Comparison of ENCODE assay signal across 8 mouse cellular contexts in the genomic region with DNA sequence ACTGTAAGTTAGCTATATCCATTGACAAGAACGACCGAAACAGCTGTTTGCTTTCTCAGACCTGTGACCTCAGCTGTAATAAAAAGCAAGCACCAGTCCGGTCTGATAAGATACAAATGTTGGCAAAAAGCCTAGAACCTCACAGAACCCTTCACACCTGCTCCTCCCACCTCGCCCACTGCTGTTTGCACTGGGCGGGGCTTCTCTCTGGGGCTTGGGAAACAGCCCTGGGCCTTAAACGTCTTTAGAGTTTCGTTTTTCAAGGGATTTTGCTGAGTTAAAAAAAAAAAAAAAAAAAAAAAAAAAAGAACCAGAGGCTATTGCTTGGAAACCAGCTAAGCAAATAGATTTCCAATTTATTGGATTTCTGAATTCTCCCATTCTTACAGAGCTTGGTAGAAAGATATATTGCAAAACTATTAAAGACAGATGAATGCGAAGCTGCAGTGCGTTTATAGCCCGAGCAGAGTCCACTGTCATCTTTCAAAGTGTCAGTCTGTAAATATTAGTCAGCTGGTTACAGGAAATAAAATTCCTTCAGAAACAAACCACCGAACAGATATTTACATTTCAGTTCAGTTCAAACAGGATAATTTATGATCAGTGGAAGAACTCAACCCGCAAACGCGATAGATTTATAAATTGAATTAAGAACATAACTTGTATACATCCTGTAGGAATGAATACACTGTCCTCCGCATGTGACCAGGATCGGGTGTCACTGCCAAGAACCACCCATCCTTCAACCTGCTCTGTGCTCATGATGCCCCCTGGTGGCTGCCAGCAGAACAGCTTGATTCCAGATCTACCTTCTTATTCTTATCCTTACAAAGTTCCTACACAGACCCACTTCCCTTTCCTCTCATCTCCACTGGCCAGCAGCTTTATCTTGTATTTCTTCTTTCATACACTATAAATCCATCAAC. TPM values are rescaled to one million over a fixed set of nuclear protein-coding genes. Genes with fewer than 3 reads are reported as not detected.
DNase-seq lines count a peak whose midpoint lies in the region; ATAC-seq and TF ChIP-seq lines count a peak whose summit lies in the region.

No protein-coding gene starts in this region.

- no peak overlapping the region for H3K27ac ChIP-seq in ES-E14 (ENCODE audit: insufficient read depth, low read depth, low read length, poor library complexity, severe bottlenecking)
- H3K27ac ChIP-seq in forebrain, embryonic 14.5 days (ENCODE audit: low read depth, low read length) = no peak overlapping the region
- H3K27ac ChIP-seq in liver, postnatal 0 days (ENCODE audit: low read depth) = peak overlapping the region; percentile 72
- H3K27ac ChIP-seq in neural tube, embryonic 13.5 days (replicated peaks) = no peak overlapping the region

- peak; percentile 61 for DNase-seq in ES-E14 (ENCODE audit: low read depth, low spot score)
- peak; percentile 81 for DNase-seq in cerebellum, adult 11-12 months
- peak; percentile 86 for DNase-seq in forebrain, embryonic 14.5 days (ENCODE audit: low spot score)
- peak; percentile 89 to 91 for DNase-seq in heart, postnatal 14 days
- DNase-seq in large intestine, adult 2 months (ENCODE audit: low read depth, low spot score) = peak; percentile 97
- DNase-seq in liver, postnatal 0 days = peak; percentile 89
- peak; percentile 69 for DNase-seq in telencephalon, adult 2 months (ENCODE audit: low read depth, low spot score)

- H3K9ac ChIP-seq in ES-E14 (ENCODE audit: insufficient read depth, low read depth, low read length, poor library complexity, severe bottlenecking) = no peak overlapping the region
- H3K9ac ChIP-seq in forebrain, embryonic 14.5 days (ENCODE audit: low read length) = no peak overlapping the region
- H3K9ac ChIP-seq in liver, postnatal 0 days (replicated peaks) = 0 out of 2 replicates have a peak overlapping the region, but pooled peaks have one; percentile 22
- no peak overlapping the region for H3K9ac ChIP-seq in neural tube, embryonic 13.5 days

- peak; percentile 57 for TF ChIP-seq EP300 in liver, postnatal 0 days (IDR thresholded peaks at IDR 0.05; ENCODE audit: low read depth)

- H3K4me2 ChIP-seq in forebrain, embryonic 14.5 days (ENCODE audit: low read length) = no peak overlapping the region
- H3K4me2 ChIP-seq in liver, postnatal 0 days (ENCODE audit: low read depth, low read length) = peak overlapping the region; percentile 78
- H3K4me2 ChIP-seq in neural tube, embryonic 13.5 days = peak overlapping the region; percentile 26; the same call in 1 of the 2 replicates

- in situ Hi-C loops in ES-E14 (cut with MboI; ENCODE audit: low sequenced_read_pairs in 2 of 2, unreplicated experiment in 2 of 2) = loop anchor here (5.0 to 25.0 kb wide), 3 partner anchors 178 to 650 kb away; no protein-coding TSS in a partner anchor

- H3K4me1 ChIP-seq in ES-E14 (ENCODE audit: control insufficient read depth in 2 of 2, insufficient read depth in 2 of 2, low read length in 2 of 2, poor library complexity in 1 of 2) = 0 out of 4 replicates have a peak, but pooled peaks cover 0 to 2% of the 10 kb centered on the region in 2 experiments
- 0 out of 2 replicates have a peak, but pooled peaks cover 2% of the 10 kb centered on the region for H3K4me1 ChIP-seq in forebrain, embryonic 14.5 days (ENCODE audit: control insufficient read depth, insufficient read depth, low read length)
- H3K4me1 ChIP-seq in liver, postnatal 0 days (ENCODE audit: insufficient read depth) = no peaks in the 10 kb centered on the region; the same call in 1 of the 2 replicates
- H3K4me1 ChIP-seq in neural tube, embryonic 13.5 days (replicated peaks) = 0 out of 2 replicates have a peak, but pooled peaks cover 6% of the 10 kb centered on the region

- peak; percentile 77 for ATAC-seq in forebrain, embryonic 14.5 days
- ATAC-seq in liver, postnatal 0 days = peak; percentile 97
- peak; percentile 79 for ATAC-seq in neural tube, embryonic 13.5 days (ENCODE audit: low read depth)

- H3K9me3 ChIP-seq in ES-E14 (ENCODE audit: control insufficient read depth, insufficient read depth, low read depth, low read length) = no peaks in the 10 kb centered on the region
- H3K9me3 ChIP-seq in forebrain, embryonic 14.5 days (replicated peaks; ENCODE audit: control insufficient read depth, low read length) = no peaks in the 10 kb centered on the region
- no peaks in the 10 kb centered on the region for H3K9me3 ChIP-seq in liver, postnatal 0 days (ENCODE audit: low read length)
- no peaks in the 10 kb centered on the region for H3K9me3 ChIP-seq in neural tube, embryonic 13.5 days

- 24% methylated on average over 16 of the region's 16 CpGs for WGBS in forebrain, embryonic 14.5 days
- 5% methylated on average over 16 of the region's 16 CpGs for WGBS in large intestine, adult 2 months
- WGBS in liver, postnatal 0 days (ENCODE audit: insufficient replicate concordance) = 11% methylated on average over 16 of the region's 16 CpGs
- 18% methylated on average over 16 of the region's 16 CpGs for WGBS in neural tube, embryonic 13.5 days

- intact Hi-C loops in heart, postnatal 14 days (cut with DNase I) = no loop called here

- no peak overlapping the region for H3K4me3 ChIP-seq in ES-E14 (ENCODE audit: insufficient read depth in 1 of 2, low read depth in 1 of 2, low read length in 2 of 2, poor library complexity in 1 of 2, severe bottlenecking in 1 of 2)
- H3K4me3 ChIP-seq in forebrain, embryonic 14.5 days (ENCODE audit: low read depth, low read length) = no peak overlapping the region
- H3K4me3 ChIP-seq in liver, postnatal 0 days (ENCODE audit: low read depth, low read length) = peak overlapping the region; percentile 41
- no peak overlapping the region for H3K4me3 ChIP-seq in neural tube, embryonic 13.5 days

- no peaks in the 10 kb centered on the region for H3K27me3 ChIP-seq in forebrain, embryonic 14.5 days (replicated peaks; ENCODE audit: control insufficient read depth, insufficient read depth, low read length)
- H3K27me3 ChIP-seq in liver, postnatal 0 days (ENCODE audit: insufficient read depth, low read length) = no peaks in the 10 kb centered on the region
- H3K27me3 ChIP-seq in neural tube, embryonic 13.5 days = no peaks in the 10 kb centered on the region

- no peaks in the 10 kb centered on the region for H3K36me3 ChIP-seq in ES-E14 (ENCODE audit: control insufficient read depth, insufficient read depth, low read length, poor library complexity, severe bottlenecking)
- H3K36me3 ChIP-seq in forebrain, embryonic 14.5 days (ENCODE audit: control insufficient read depth, insufficient read depth, low read length) = no peaks in the 10 kb centered on the region
- no peaks in the 10 kb centered on the region for H3K36me3 ChIP-seq in liver, postnatal 0 days (replicated peaks; ENCODE audit: insufficient read depth, low read length)
- no peaks in the 10 kb centered on the region for H3K36me3 ChIP-seq in neural tube, embryonic 13.5 days

- TF ChIP-seq CTCF in liver, postnatal 0 days (IDR thresholded peaks at IDR 0.05; ENCODE audit: low read depth) = peak; percentile 99

TF ChIP-seq in ES-E14, 5 proteins besides CTCF, POLR2A, EP300 and RAD21:
- TF ChIP-seq ZNF384 (IDR thresholded peaks at IDR 0.05; ENCODE audit: low read depth, low read length) = peak; percentile 72; the same call in 1 of the 2 replicates
- peak; percentile 52; the same call in 1 of the 2 replicates for TF ChIP-seq ZC3H11A (IDR thresholded peaks at IDR 0.05; ENCODE audit: borderline replicate concordance, low read depth, low read length)
- TF ChIP-seq CHD2 (IDR thresholded peaks at IDR 0.05; ENCODE audit: low read depth, low read length) = no peak
TF ChIP-seq in ES-E14: peak in this region for 2.

RNA-seq across cellular contexts. Expression of a gene that starts 17.3 kb away (rescaled TPM):
- total RNA-seq in ES-E14 (2012; rRNA removed) = 0.58 and 1.3 TPM in 2 replicates
- polyA plus RNA-seq in forebrain, embryonic 14.5 days (2014; fragmentation: Nextera tagmentation; extraction: Ambion mirVana) = 0.88 and 0.94 TPM in 2 replicates
- 1 to 10 TPM; 5.5 to 7.4 TPM for total RNA-seq in heart, postnatal 14 days (2021)
- 17.6 TPM in 2 replicates for polyA plus RNA-seq in large intestine, adult 2 months (2012; rRNA removed)
- 1.6 TPM in 2 replicates for polyA plus RNA-seq in liver, postnatal 0 days (2015; fragmentation: Nextera tagmentation; extraction: Ambion mirVana)
- 1.1 and 1.5 TPM in 2 replicates for polyA plus RNA-seq in neural tube, embryonic 13.5 days (2015; fragmentation: Nextera tagmentation; extraction: Ambion mirVana)

RNA-seq across cellular contexts. Expression of a gene that starts 24.3 kb away (rescaled TPM):
- 8.7 and 10.1 TPM in 2 replicates for total RNA-seq in ES-E14 (2012; rRNA removed)
- 45.8 and 49.4 TPM in 2 replicates for polyA plus RNA-seq in forebrain, embryonic 14.5 days (2014; fragmentation: Nextera tagmentation; extraction: Ambion mirVana)
- total RNA-seq in heart, postnatal 14 days (2021) = 1 to 10 TPM; 9.1 to 9.9 TPM
- 10.3 and 11.8 TPM in 2 replicates for polyA plus RNA-seq in large intestine, adult 2 months (2012; rRNA removed)
- polyA plus RNA-seq in liver, postnatal 0 days (2015; fragmentation: Nextera tagmentation; extraction: Ambion mirVana) = 8.2 and 8.3 TPM in 2 replicates
- 47.5 and 48.1 TPM in 2 replicates for polyA plus RNA-seq in neural tube, embryonic 13.5 days (2015; fragmentation: Nextera tagmentation; extraction: Ambion mirVana)

RNA-seq across cellular contexts. Expression of a gene that starts 48.2 kb away (rescaled TPM):
- total RNA-seq in ES-E14 (2012; rRNA removed) = 46.8 and 72.9 TPM in 2 replicates
- polyA plus RNA-seq in forebrain, embryonic 14.5 days (2014; fragmentation: Nextera tagmentation; extraction: Ambion mirVana) = 20.9 TPM in 2 replicates
- total RNA-seq in heart, postnatal 14 days (2021) = 10 to 100 TPM; 56.1 to 62.8 TPM
- polyA plus RNA-seq in large intestine, adult 2 months (2012; rRNA removed) = 11.2 and 21.3 TPM in 2 replicates
- 10.1 and 10.7 TPM in 2 replicates for polyA plus RNA-seq in liver, postnatal 0 days (2015; fragmentation: Nextera tagmentation; extraction: Ambion mirVana)
- polyA plus RNA-seq in neural tube, embryonic 13.5 days (2015; fragmentation: Nextera tagmentation; extraction: Ambion mirVana) = 20.8 and 24.5 TPM in 2 replicates
